Mouse (Mus musculus): ENCODE results near the gene Olfr71. TPM values are rescaled to one million over a fixed set of nuclear protein-coding genes. Genes with fewer than 3 reads are reported as not detected.

Olfr71 gene
- total RNA-seq, 2 experiments from 2014 or later, result not detected

DNA sequence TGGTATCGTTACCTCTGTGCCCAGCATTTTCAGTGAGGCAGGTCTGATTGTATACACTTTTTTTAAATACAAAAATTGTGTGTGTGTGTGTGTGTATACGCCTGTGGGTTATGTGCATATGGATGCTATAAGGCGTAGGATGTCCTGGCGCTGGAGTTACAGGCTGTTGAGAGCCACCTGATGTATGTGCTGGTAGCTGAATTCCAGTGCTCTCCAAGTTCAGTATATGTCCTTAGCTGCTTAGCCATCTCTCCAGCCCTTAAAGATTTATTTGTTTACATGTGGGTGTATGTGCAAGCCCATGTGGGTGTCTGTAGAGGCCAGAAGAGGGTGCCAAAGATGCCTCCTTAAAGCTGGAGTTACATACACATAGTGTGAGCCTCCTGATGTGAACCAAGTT is 52.9 kb downstream of the Olfr71 start:
- ATAC-seq (replicated peaks; ENCODE audit: poor library complexity), result no peak

DNA sequence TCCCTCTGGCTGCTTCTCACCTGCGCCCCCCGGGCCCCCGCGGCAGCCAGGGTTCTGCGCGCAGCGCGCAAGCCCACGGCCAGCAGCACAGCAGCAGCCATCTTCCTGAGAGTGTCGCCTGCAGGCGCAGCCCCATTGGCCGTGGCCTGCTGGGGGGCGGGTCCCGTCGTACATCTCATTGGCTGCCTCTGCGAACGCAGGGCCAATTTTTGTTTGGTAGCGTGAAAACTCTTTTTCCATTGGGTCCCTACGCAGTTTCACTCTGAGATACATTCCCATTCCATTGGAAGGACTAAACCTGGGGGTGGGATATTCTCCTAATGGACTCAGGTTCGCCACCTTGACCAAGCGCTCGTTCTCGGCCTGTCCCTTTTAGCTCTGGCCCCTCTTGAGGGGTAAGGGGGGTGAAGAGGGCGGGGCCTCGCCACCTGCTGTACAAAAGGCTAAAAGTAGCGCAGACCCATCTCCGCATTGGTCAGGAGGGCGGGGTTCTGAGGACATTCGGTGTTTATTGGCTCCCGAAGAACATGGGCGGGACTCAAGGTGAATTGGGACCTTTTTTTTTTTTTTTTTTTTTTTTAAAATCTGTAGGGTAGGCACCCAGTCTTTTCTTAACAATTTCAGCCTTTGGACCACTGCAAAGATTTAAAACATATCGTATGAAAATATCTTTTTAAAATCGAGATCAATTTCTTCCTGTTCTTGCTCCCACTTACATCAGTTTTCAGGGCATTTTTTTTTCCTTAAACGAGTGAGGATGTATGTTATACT is 53.5 kb downstream of the Olfr71 start, which contains the start of gene Hint2:
Gene Hint2, minus strand, starts transcription at position 128 of the 771 bp plus-strand sequence.
- ATAC-seq (replicated peaks; ENCODE audit: poor library complexity), result peak; percentile 92

DNA sequence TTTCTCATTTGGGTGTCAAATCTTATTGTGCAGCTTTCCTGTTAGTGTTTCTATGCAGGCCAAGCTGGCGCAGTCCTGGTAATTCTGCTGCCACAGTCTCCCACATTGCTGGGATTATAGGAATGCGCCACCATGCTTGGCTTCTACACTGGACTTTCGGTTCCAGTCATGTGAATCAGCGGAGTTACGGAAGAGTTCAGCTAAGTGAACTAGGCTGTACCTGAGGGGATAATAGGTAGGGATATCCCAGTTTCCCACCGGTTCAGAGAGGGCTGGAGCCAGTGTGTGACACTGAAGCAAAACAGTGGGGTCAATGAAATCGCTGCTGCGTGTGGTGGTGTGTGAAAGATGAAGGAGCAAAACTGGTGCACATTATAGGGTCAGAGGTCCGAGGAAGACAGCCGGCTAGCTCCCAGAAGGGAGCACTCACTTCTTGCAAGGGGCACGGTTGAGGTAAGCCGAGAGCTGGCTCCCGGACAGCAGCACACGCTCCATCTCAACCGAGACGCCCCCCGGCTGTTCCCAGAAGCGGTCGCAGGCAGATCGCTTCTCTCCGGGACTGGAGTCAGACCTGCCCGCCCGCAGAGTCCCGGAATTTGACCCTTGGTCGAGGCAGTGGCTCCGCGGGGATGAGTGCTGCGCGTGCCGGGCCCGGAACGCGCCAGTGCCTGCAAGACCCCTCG is 54.3 kb downstream of the Olfr71 start:
- no peak for ATAC-seq (replicated peaks; ENCODE audit: poor library complexity)

Other genes starting within 250 kb of the Olfr71 start
- not detected in 2 replicates for gene Sit1, start 226.5 kb downstream of the Olfr71 start, total RNA-seq (2015)
- gene Sit1, start 226.5 kb downstream of the Olfr71 start, total RNA-seq (2017), result not detected in 2 replicates
- 34.5 and 43.0 TPM in 2 replicates for gene Ccdc107, start 217.4 kb downstream of the Olfr71 start, total RNA-seq (2015)
- 49.6 and 53.9 TPM in 2 replicates for gene Ccdc107, start 217.4 kb downstream of the Olfr71 start, total RNA-seq (2017)
- gene Arhgef39, start 210.6 kb downstream of the Olfr71 start, total RNA-seq (2015), result 44.2 and 55.1 TPM in 2 replicates
- 47.5 and 65.0 TPM in 2 replicates for gene Arhgef39, start 210.6 kb downstream of the Olfr71 start, total RNA-seq (2017)
- gene Car9, start 203.3 kb downstream of the Olfr71 start, total RNA-seq (2015), result 10.4 and 15.0 TPM in 2 replicates
- gene Car9, start 203.3 kb downstream of the Olfr71 start, total RNA-seq (2017), result 4.0 and 10.5 TPM in 2 replicates
- gene Tpm2, start 186.5 kb downstream of the Olfr71 start, total RNA-seq (2015), result 0.56 and 3.0 TPM in 2 replicates
- gene Tpm2, start 186.5 kb downstream of the Olfr71 start, total RNA-seq (2017), result 3.8 and 5.8 TPM in 2 replicates
- 8.9 and 10.3 TPM in 2 replicates for gene Creb3, start 147.9 kb downstream of the Olfr71 start, total RNA-seq (2015)
- gene Creb3, start 147.9 kb downstream of the Olfr71 start, total RNA-seq (2017), result 41.6 and 64.7 TPM in 2 replicates
- 125 and 138 TPM in 2 replicates for gene Tln1, start 147.6 kb downstream of the Olfr71 start, total RNA-seq (2015)
- 167 and 253 TPM in 2 replicates for gene Tln1, start 147.6 kb downstream of the Olfr71 start, total RNA-seq (2017)
- 20.6 and 23.3 TPM in 2 replicates for gene Rgp1, start 131.5 kb downstream of the Olfr71 start, total RNA-seq (2015)
- gene Rgp1, start 131.5 kb downstream of the Olfr71 start, total RNA-seq (2017), result 8.7 and 14.5 TPM in 2 replicates
- gene Gba2, start 131.4 kb downstream of the Olfr71 start, total RNA-seq (2015), result 4.8 and 9.3 TPM in 2 replicates
- 7.2 and 8.1 TPM in 2 replicates for gene Gba2, start 131.4 kb downstream of the Olfr71 start, total RNA-seq (2017)
- not detected in 2 replicates for gene Msmp, start 125.8 kb downstream of the Olfr71 start, total RNA-seq (2015)
- gene Msmp, start 125.8 kb downstream of the Olfr71 start, total RNA-seq (2017), result not detected in 2 replicates
- gene Npr2, start 78.3 kb downstream of the Olfr71 start, total RNA-seq (2015), result 0.30 and 1.4 TPM in 2 replicates
- 0.21 and 1.3 TPM in 2 replicates for gene Npr2, start 78.3 kb downstream of the Olfr71 start, total RNA-seq (2017)
- 0.22 TPM in 1 of 2 replicates, not detected in the other for gene Spag8, start 56.7 kb downstream of the Olfr71 start, total RNA-seq (2015)
- gene Spag8, start 56.7 kb downstream of the Olfr71 start, total RNA-seq (2017), result 0.71 TPM in 1 of 2 replicates, not detected in the other
- 36.5 and 52.7 TPM in 2 replicates for gene Hint2, start 53.8 kb downstream of the Olfr71 start, total RNA-seq (2015)
- 43.1 and 58.6 TPM in 2 replicates for gene Hint2, start 53.8 kb downstream of the Olfr71 start, total RNA-seq (2017)
- gene Tmem8b, start 41.3 kb downstream of the Olfr71 start, total RNA-seq (2015), result 0.47 and 0.95 TPM in 2 replicates
- gene Tmem8b, start 41.3 kb downstream of the Olfr71 start, total RNA-seq (2017), result 0.25 and 0.61 TPM in 2 replicates
- gene Fam221b, start 41.1 kb downstream of the Olfr71 start, total RNA-seq (2015), result 0.07 TPM in 2 replicates
- 0.44 and 0.62 TPM in 2 replicates for gene Fam221b, start 41.1 kb downstream of the Olfr71 start, total RNA-seq (2017)
- gene Olfr70, start 9.4 kb downstream of the Olfr71 start, total RNA-seq (2015), result not detected in 2 replicates
- gene Olfr70, start 9.4 kb downstream of the Olfr71 start, total RNA-seq (2017), result not detected in 2 replicates
- not detected in 2 replicates for gene Hrct1, start 16.9 kb upstream of the Olfr71 start, total RNA-seq (2015)
- gene Hrct1, start 16.9 kb upstream of the Olfr71 start, total RNA-seq (2017), result not detected in 2 replicates
- gene Spaar, start 19.8 kb upstream of the Olfr71 start, total RNA-seq (2015), result not detected in 2 replicates
- gene Spaar, start 19.8 kb upstream of the Olfr71 start, total RNA-seq (2017), result not detected in 2 replicates
- not detected in 2 replicates for gene Olfr159, start 60.8 kb upstream of the Olfr71 start, total RNA-seq (2015)
- not detected in 2 replicates for gene Olfr159, start 60.8 kb upstream of the Olfr71 start, total RNA-seq (2017)
- not detected in 2 replicates for gene Olfr156, start 113.6 kb upstream of the Olfr71 start, total RNA-seq (2015)
- gene Olfr156, start 113.6 kb upstream of the Olfr71 start, total RNA-seq (2017), result not detected in 2 replicates
- not detected in 2 replicates for gene Olfr157, start 129.9 kb upstream of the Olfr71 start, total RNA-seq (2015)
- not detected in 2 replicates for gene Olfr157, start 129.9 kb upstream of the Olfr71 start, total RNA-seq (2017)
- not detected in 2 replicates for gene Olfr155, start 141.3 kb upstream of the Olfr71 start, total RNA-seq (2015)
- gene Olfr155, start 141.3 kb upstream of the Olfr71 start, total RNA-seq (2017), result not detected in 2 replicates
- 1.5 and 1.8 TPM in 2 replicates for gene Reck, start 165.3 kb upstream of the Olfr71 start, total RNA-seq (2015)
- 1.1 and 4.4 TPM in 2 replicates for gene Reck, start 165.3 kb upstream of the Olfr71 start, total RNA-seq (2017)
- gene Glipr2, start 247.1 kb upstream of the Olfr71 start, total RNA-seq (2015), result 12.6 and 14.7 TPM in 2 replicates
- 18.0 and 19.4 TPM in 2 replicates for gene Glipr2, start 247.1 kb upstream of the Olfr71 start, total RNA-seq (2017)